Mouse (Mus musculus): ENCODE results near the gene Camk2n2.

DNA sequence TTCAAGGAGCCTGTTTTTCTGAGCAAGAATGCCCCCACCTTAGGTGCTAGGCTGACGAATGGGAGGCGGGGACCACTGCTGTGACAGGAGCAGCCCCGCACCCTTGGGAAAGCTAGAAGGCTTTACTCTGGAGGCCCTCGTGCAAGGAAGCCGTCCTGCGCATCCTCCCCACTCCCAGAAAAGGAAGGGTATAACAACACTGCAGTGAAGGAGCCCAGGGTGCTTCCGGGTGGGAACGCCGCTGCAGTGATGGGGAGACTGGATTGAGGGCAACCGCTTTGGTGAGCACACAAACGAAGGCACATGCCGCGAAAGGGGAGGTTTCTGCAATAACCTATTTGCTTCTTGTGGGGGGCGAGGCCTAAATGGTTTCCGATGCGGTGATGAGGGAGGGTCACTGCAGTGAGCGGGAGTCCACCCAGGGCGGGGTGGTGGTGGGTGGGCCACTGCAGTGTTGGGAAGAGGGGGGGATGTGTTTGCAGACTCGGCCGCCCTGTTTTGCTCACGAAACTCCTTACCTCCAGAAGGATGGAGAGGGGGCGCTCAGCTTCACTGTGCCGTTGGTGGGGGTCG, 31.6 kb downstream of the Camk2n2 start, which contains the start of gene Vwa5b2:
- TF ChIP-seq GATA1 (IDR thresholded peaks at IDR 0.05; ENCODE audit: borderline replicate concordance, low read length) (no peak), FLI1 (IDR thresholded peaks at IDR 0.05; ENCODE audit: low read length) (no peak)
